Mouse (Mus musculus) c-Kit-negative CD71-positive TER-119-positive erythroid progenitor cells, embryonic 14.5 days (primary cell): ENCODE data around the gene Fbxo42.

Experiments used
- DNase-seq: peaks from one replicate; pipeline ENCODE4 v3.0.0-alpha.2; 2013; ENCODE audit warnings: low read depth, low spot score

The Fbxo42 gene

DNA sequence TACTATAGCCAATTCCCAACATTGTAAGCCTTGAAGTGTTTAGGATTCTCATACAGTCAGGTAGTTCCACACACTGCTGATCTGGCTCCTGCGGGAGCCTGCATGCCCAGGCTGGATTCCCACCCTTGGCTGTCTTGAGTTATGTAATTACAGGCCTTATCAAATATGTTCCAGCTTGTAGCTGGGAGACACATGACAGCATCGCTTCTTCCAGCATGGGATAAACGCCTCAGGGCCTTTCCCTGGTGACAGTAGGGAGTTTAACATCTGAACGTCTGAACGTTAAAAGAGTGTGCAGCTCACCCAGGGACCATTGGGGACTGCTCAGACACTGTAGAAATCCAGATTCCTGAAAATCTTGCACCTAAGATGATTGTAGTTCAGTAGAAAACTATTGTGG is 28.1 kb downstream of the Fbxo42 start:
- DNase-seq = no peak

DNA sequence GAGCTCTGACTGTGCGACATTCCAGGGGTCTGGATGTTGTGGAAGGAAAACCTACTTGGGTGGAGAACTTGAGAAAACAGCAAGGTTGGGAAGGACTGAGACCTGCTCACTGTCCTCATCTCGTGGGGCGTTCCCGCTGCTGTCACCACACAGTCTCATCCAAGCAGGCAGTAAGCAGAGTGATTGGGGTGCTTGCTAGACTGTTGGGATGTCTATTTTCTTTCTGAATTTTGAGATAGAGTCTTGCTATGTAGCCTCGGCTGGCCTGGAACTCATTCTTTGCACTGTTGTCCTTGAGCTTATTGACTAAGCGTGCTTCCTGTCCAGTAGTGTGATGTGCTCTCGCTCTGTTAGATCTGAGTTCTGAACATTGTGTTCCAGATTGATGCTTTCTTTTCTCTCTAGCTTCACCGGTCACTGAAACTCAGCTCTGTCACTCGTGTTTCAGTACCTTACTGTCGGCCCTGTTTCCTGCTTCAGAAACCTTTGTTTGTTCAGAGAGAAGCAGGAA is 28.7 kb downstream of the Fbxo42 start:
- DNase-seq = no peak

DNA sequence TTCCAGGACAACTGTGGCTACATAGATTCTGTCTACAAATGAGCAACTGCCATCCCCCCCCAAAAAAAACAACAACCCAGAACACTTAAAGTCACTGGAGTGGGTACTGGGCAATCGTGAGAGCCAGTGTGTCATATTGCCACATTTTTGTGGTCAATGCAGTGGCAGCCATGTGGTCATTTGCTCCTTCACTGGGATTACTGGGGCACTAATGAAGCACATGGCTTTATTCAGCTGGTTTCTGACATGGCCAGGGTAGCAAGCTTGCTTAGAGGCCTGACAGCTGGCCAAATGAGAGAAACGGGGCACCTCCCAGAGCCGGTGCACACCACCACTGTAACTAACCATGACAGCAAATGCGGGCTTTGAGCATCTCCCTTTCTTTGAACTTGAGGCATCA is 30.8 kb downstream of the Fbxo42 start:
- no peak for DNase-seq

GRCm38 (mm10) chr4:141180831-141181230 is 33.1 kb downstream of the Fbxo42 start:
- DNase-seq = no peak

GRCm38 (mm10) chr4:141181981-141182380 is 34.3 kb downstream of the Fbxo42 start:
- no peak for DNase-seq

GRCm38 (mm10) chr4:141183932-141184331 is 36.2 kb downstream of the Fbxo42 start:
- DNase-seq = no peak

- DNase-seq = no peak
Measured at GRCm38 (mm10) chr4:141184426-141184825, 36.7 kb downstream of the Fbxo42 start.

GRCm38 (mm10) chr4:141186923-141187836 is 39.5 kb downstream of the Fbxo42 start:
- no peak for DNase-seq

DNA sequence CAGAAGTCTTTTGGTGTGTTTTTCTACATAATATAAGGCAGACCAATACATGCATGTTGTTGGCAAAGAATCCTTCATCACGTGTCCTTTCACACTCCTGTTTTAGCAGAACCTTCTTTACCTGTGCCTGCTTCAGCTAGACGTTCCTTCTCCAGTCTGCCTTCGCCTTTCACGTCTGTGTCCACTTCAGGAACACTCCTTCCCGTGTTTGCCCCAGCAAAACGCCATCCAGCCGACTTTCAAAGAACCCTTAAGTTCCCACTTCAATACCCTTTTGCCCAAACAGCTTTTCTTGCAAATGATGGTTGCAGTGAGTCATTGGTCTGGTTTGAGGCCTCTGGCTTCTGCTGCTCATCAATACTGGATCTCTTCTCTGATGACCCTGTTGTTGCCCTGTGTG is 43.6 kb downstream of the Fbxo42 start:
- no peak for DNase-seq

DNA sequence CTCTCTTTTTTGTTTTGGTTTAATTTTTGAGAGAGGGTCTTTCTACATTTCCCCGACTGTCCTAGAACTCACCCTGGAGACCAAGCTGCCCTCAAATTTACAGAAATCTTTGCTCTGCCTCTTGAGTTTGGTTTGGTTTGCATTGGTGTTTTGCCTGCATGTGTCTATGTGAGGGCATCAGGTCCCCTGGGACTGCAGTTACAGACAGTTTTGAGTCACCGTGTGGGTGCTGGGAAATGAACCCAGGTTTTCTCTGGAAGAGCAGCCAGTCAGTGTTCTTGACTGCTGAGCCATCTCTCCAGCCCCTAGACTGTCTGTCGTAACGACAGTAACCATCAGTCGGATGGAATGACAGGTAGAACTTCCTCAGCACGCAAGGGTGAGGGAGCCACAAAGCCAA is 46.8 kb downstream of the Fbxo42 start:
- DNase-seq = no peak

- DNase-seq = no peak
Measured at GRCm38 (mm10) chr4:141196981-141197685, 49.4 kb downstream of the Fbxo42 start.

DNA sequence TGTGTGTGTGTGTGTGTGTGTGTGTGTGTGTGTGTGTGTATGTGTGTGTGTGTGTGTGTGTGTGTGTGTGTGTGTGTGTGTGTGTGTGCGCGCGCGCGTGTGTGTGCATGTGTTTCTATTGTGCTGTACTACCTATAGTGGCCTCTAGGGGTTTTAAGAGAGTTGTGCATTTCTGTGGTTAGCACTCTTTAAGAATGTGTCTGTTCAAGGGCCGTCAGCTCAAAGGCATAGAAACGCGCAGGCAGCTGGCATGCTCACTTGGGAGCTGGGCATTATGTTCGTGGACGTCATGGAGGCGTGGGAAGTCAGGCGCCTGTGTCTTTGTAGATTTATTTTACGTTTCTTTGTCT is 49.9 kb downstream of the Fbxo42 start:
- no peak for DNase-seq

- DNase-seq = no peak
Measured at GRCm38 (mm10) chr4:141200906-141201305, 53.2 kb downstream of the Fbxo42 start.

DNA sequence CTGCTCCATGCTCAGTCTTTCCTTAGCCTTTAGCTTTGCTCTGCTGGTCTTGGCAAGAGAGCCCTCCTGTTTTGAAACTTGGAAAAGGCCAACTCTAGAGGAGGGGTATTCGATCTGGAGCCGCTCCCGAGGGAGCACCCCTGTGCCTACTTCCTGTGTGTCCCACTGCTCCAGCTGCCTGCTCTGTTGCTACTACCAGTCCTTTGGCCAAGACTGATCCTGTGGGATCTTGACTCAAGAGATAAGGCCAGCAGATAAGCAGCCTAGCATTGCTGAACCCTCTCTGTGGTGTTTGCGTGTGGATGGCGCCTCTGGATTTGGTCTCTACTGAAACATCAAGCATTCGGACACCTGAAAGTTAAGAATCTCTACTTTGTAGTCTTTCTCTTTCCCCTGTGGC is 54.5 kb downstream of the Fbxo42 start:
- no peak for DNase-seq

- no peak for DNase-seq
Measured at GRCm38 (mm10) chr4:141204580-141205061, 56.9 kb downstream of the Fbxo42 start.

- DNase-seq = no peak
Measured at GRCm38 (mm10) chr4:141207081-141207480, 59.4 kb downstream of the Fbxo42 start.

GRCm38 (mm10) chr4:141210524-141211219 is 63.0 kb downstream of the Fbxo42 start:
- DNase-seq = no peak

DNA sequence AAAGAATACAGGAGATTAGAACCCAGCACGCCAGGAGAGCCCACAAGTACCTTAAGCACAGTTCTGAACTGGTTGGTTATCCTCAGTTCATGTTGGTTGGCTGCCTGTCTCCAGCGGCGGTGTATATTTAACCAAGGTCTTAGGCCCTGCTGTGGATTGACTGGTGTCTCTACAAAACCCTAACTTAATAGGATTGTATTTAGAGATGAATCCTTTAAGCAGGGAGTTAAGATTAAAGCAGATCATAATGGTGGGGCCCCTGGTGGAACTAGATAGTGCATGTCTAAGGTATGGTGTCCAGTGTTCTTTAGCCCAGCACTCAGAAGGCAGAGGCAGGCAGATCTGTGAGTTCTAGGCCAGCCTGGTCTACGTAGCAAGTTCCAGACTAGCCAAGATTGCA is 63.9 kb downstream of the Fbxo42 start:
- DNase-seq = no peak

DNA sequence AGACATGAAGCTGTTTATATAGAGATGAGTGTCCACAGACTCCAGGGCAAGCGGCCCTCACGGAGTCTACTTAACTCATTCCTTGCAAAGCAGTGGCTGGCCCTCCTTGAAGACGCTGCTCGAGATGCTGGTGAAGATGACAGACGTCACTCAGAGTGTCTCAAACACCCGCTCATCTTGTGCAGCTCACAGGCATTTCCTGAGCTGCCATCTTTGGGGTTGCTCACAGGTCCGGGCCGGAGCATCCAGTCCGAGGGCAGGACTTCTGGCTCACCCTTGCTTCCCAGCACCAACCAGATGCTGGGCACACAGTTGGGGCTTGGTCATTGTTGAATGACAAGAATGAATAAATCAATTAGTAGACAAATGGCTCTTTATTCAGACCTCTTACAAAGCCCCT is 65.2 kb downstream of the Fbxo42 start:
- DNase-seq = no peak

DNA sequence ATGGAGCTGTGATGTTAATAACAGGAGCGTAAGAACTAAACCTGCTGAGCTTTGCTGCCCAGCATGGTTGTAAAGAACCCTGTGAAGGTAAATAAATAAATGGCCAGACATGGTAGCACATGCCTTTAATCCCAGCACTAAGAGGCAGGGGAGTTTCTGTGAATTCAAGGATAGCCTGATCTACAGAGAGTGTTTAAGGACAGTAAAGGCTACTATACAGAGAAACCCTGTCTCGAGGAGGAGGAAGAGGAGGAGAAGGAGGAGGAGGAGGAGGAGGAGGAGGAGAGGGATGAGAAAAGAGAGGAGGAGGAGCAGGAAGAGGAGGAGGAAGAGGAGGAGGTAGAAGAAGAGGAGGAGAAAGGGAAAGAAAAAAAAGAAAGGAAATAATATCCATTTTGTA is 65.6 kb downstream of the Fbxo42 start:
- no peak for DNase-seq

DNA sequence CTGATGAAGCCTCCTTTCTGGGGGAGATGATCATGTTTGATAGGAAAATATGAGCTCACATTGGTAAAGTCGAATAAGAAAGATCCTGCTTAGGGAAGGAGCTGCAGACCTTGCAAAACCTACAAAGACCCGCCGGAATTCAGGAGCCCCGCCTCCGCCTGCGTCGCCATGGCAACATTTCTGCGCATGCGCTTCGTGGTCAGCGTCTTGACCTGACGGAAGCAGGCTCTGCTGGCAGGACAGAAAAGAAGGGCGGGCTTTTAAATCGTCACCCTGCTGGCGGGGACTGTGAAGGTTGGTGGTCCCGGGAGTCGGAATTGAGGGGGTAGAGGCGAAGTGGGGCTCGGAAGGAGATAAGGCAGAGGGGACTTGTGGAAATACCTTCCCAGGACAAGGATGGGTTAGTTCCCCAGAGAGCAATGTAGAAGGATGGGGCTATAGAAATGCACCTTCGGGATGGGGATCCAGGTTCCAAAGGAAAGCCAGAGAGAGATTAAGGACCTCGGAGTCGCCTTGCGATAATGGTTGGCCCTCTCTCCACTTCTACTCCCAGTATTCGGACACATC is 66.1 kb downstream of the Fbxo42 start, which contains the start of gene Rsg1:
Gene Rsg1 (plus strand): TSS at position 187 of the 567 bp plus-strand sequence.
- DNase-seq = peak; percentile 74
